Mouse (Mus musculus) lung, adult 2 months (tissue): ENCODE measurements at regions not wholly inside any gene's neighbourhood (a gene's known extent, or its start where the extent isn't known, plus 50 kb on each side); places are given as distances from the start of the nearest gene placed in this dataset.

ENCODE experiments used
- CTCF ChIP-seq: fragments of 200-500 bp; IDR thresholded peaks from 2 replicates; pipeline ENCODE4 v1.5.1; 2011; ENCODE audit warnings: mild to moderate bottlenecking, low read length, control low read depth; ENCODE audit not compliant: insufficient read depth
- POLR2A ChIP-seq: fragments of 200-500 bp; IDR thresholded peaks from 2 replicates; pipeline ENCODE4 v1.6.1; 2011; ENCODE audit warnings: low read depth, mild to moderate bottlenecking, control low read depth, low read length, borderline replicate concordance; ENCODE audit errors: extremely low read depth

DNA sequence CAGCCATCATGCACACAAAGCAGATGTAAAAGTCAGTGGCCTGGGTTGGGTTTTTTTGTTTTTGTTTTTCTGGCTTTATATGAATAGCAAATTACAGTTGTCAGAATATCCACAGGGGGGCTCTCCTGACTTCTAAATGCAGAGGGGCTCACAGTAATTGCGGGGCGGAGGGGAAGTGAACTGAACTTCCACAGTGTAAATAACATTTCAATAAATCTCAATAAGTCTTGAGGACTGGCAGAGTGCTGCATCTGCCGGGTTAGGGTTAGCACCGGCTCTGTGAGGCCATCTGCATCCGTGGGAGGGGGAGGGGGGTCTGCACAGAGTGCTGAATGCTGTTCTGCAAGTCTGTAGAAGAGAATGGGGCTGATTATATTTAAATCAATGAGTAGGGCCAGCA is 50.3 kb upstream of the Arl4c start:
- no peak for TF ChIP-seq CTCF
- no peak for TF ChIP-seq POLR2A
